In genomic region chr4:99930518-99931239, GRCm38 (mm10) we compare ENCODE assay signal across 8 mouse cellular contexts. TPM values are rescaled to one million over a fixed set of nuclear protein-coding genes. Genes with fewer than 3 reads are reported as not detected.
DNase-seq lines count a peak whose midpoint lies in the region; ATAC-seq and TF ChIP-seq lines count a peak whose summit lies in the region.

No protein-coding gene starts in this region.

- H3K27me3 ChIP-seq in ES-Bruce4 (ENCODE audit: control insufficient read depth, insufficient read depth, low read length, poor library complexity, severe bottlenecking), result no peaks in the 10 kb centered on the region
- no peaks in the 10 kb centered on the region for H3K27me3 ChIP-seq in heart, embryonic 10.5 days (ENCODE audit: insufficient read depth, poor library complexity, severe bottlenecking)
- no peaks in the 10 kb centered on the region for H3K27me3 ChIP-seq in liver, embryonic 12.5 days (replicated peaks)
- peaks cover 8% of the 10 kb centered on the region; the same call in 1 of the 2 replicates for H3K27me3 ChIP-seq in neural tube, embryonic 13.5 days

- peak overlapping the region; percentile 92 for H3K4me2 ChIP-seq in liver, embryonic 12.5 days
- H3K4me2 ChIP-seq in neural tube, embryonic 13.5 days, result peak overlapping the region; percentile 74

- 40% methylated on average over 10 of the region's 10 CpGs for WGBS in heart, embryonic 10.5 days
- WGBS in liver, embryonic 12.5 days (ENCODE audit: insufficient replicate concordance), result 51% methylated on average over 10 of the region's 10 CpGs
- 51% methylated on average over 10 of the region's 10 CpGs for WGBS in neural tube, embryonic 13.5 days

- H3K4me1 ChIP-seq in ES-Bruce4 (ENCODE audit: control insufficient read depth, insufficient read depth, low read length), result peaks cover 2% of the 10 kb centered on the region
- peaks cover 44% of the 10 kb centered on the region for H3K4me1 ChIP-seq in heart, embryonic 10.5 days
- peaks cover 61% of the 10 kb centered on the region for H3K4me1 ChIP-seq in liver, embryonic 12.5 days
- peaks cover 16% of the 10 kb centered on the region for H3K4me1 ChIP-seq in neural tube, embryonic 13.5 days (replicated peaks)

- H3K9ac ChIP-seq in ES-Bruce4 (ENCODE audit: low read depth, poor library complexity, severe bottlenecking), result no peak overlapping the region
- H3K9ac ChIP-seq in liver, embryonic 12.5 days, result peak overlapping the region; percentile 12; the same call in 1 of the 2 replicates
- no peak overlapping the region for H3K9ac ChIP-seq in neural tube, embryonic 13.5 days

- H3K4me3 ChIP-seq in ES-Bruce4 (ENCODE audit: low read depth, low read length), result peak overlapping the region; percentile 25; the same call in 1 of the 2 replicates
- H3K4me3 ChIP-seq in heart, embryonic 10.5 days, result peak overlapping the region; percentile 76
- peak overlapping the region; percentile 67 for H3K4me3 ChIP-seq in liver, embryonic 12.5 days
- H3K4me3 ChIP-seq in neural tube, embryonic 13.5 days, result peak overlapping the region; percentile 67

- no peak for TF ChIP-seq CTCF in ES-Bruce4 (IDR thresholded peaks at IDR 0.05; ENCODE audit: low read depth, low read length)

- DNase-seq in Muller cell, postnatal 12 days (ENCODE audit: inconsistent ontology term), result peak; percentile 11
- DNase-seq in heart, embryonic 10.5 days (ENCODE audit: low spot score), result no peak
- DNase-seq in retina, embryonic 14.5 days (ENCODE audit: low spot score), result no peak
- DNase-seq in layer of hippocampus, postnatal 36 days, result no peak
- no peak for DNase-seq in left cerebral cortex, adult 18-20 months (ENCODE audit: low spot score in 2 of 2)

- no peak for TF ChIP-seq POLR2A in ES-Bruce4 (IDR thresholded peaks at IDR 0.05; ENCODE audit: insufficient read depth, low read length)

- H3K27ac ChIP-seq in ES-Bruce4 (ENCODE audit: insufficient read depth, low read length), result no peak overlapping the region
- H3K27ac ChIP-seq in heart, embryonic 10.5 days, result peak overlapping the region; percentile 94
- H3K27ac ChIP-seq in liver, embryonic 12.5 days, result 0 out of 2 replicates have a peak overlapping the region, but pooled peaks have one; percentile 10
- H3K27ac ChIP-seq in neural tube, embryonic 13.5 days (replicated peaks), result no peak overlapping the region

- TF ChIP-seq EP300 in ES-Bruce4 (IDR thresholded peaks at IDR 0.05; ENCODE audit: insufficient read depth, low read depth, low read length), result no peak

- no peak for ATAC-seq in liver, embryonic 12.5 days
- no peak for ATAC-seq in neural tube, embryonic 13.5 days (ENCODE audit: low read depth)

- no peaks in the 10 kb centered on the region for H3K9me3 ChIP-seq in ES-Bruce4 (replicated peaks; ENCODE audit: control insufficient read depth, insufficient read depth, low read length, poor library complexity, severe bottlenecking)
- no peaks in the 10 kb centered on the region for H3K9me3 ChIP-seq in heart, embryonic 10.5 days
- H3K9me3 ChIP-seq in liver, embryonic 12.5 days (replicated peaks), result no peaks in the 10 kb centered on the region
- H3K9me3 ChIP-seq in neural tube, embryonic 13.5 days, result no peaks in the 10 kb centered on the region

- no peaks in the 10 kb centered on the region for H3K36me3 ChIP-seq in ES-Bruce4 (ENCODE audit: control insufficient read depth, insufficient read depth, low read length, poor library complexity, severe bottlenecking)
- H3K36me3 ChIP-seq in heart, embryonic 10.5 days, result peaks cover 18% of the 10 kb centered on the region
- peaks cover 6% of the 10 kb centered on the region; the same call in 1 of the 2 replicates for H3K36me3 ChIP-seq in liver, embryonic 12.5 days
- H3K36me3 ChIP-seq in neural tube, embryonic 13.5 days, result no peaks in the 10 kb centered on the region

RNA-seq across cellular contexts. Expression of gene Itgb3bp, which starts 1.1 kb away (rescaled TPM):
- polyA plus RNA-seq in ES-Bruce4 (2011; ENCODE audit: insufficient read depth, insufficient read length, low read depth, missing spikeins), result 17.0 and 17.8 TPM in 2 replicates
- 37.0 and 43.8 TPM in 2 replicates for polyA plus RNA-seq in heart, embryonic 10.5 days (2016; fragmentation: Nextera tagmentation; extraction: Ambion mirVana)
- polyA plus RNA-seq in liver, embryonic 12.5 days (2016; fragmentation: Nextera tagmentation; extraction: Ambion mirVana), result 29.7 and 30.0 TPM in 2 replicates
- 19.7 and 20.5 TPM in 2 replicates for polyA plus RNA-seq in neural tube, embryonic 13.5 days (2015; fragmentation: Nextera tagmentation; extraction: Ambion mirVana)
- total RNA-seq in layer of hippocampus, postnatal 36 days (2021), result 1 to 10 TPM; 4.4 to 6.0 TPM
- total RNA-seq in left cerebral cortex, adult 18-20 months (2021), result 1 to 10 TPM; 3.3 to 5.6 TPM

RNA-seq across cellular contexts. Expression of gene Pgm1, which starts 1.5 kb away (rescaled TPM):
- polyA plus RNA-seq in ES-Bruce4 (2011; ENCODE audit: insufficient read depth, insufficient read length, low read depth, missing spikeins), result 36.2 and 39.0 TPM in 2 replicates
- polyA plus RNA-seq in heart, embryonic 10.5 days (2016; fragmentation: Nextera tagmentation; extraction: Ambion mirVana), result 259 and 327 TPM in 2 replicates
- 60.2 and 64.7 TPM in 2 replicates for polyA plus RNA-seq in liver, embryonic 12.5 days (2016; fragmentation: Nextera tagmentation; extraction: Ambion mirVana)
- 49.4 and 56.7 TPM in 2 replicates for polyA plus RNA-seq in neural tube, embryonic 13.5 days (2015; fragmentation: Nextera tagmentation; extraction: Ambion mirVana)
- total RNA-seq in layer of hippocampus, postnatal 36 days (2021), result 10 to 100 TPM; 58.6 to 62.7 TPM
- total RNA-seq in left cerebral cortex, adult 18-20 months (2021), result 10 to 100 TPM; 54.8 to 55.3 TPM

Comparison
In these comparisons a context has a peak if more than half of its experiments do, and no peak if none do; other contexts are left out.
1. H3K27ac ChIP-seq: peak in heart, embryonic 10.5 days (single experiment) and liver, embryonic 12.5 days (single experiment); none in ES-Bruce4 (single experiment) and neural tube, embryonic 13.5 days (single experiment).
2. H3K4me3 ChIP-seq: peak in every context shown above with its lines; median percentile 76 in heart, embryonic 10.5 days; 67 in liver, embryonic 12.5 days; 67 in neural tube, embryonic 13.5 days; 25 in ES-Bruce4.